Mouse (Mus musculus) MEL (cell line): ENCODE measurements around the gene Entpd7. TPM values are rescaled to one million over a fixed set of nuclear protein-coding genes. Genes with fewer than 3 reads are reported as not detected.

Source experiments
- DNase-seq: peaks from one replicate; pipeline ENCODE4 v3.0.0; 2011; ENCODE audit warnings: low read depth, low spot score
- H3K27ac ChIP-seq: 2 replicates; pipeline ENCODE4 v1.5.1; 2012; ENCODE audit warnings: low read depth, mild to moderate bottlenecking, control low read depth, low read length, moderate library complexity; ENCODE audit not compliant: control insufficient read depth
- H3K27me3 ChIP-seq, 2 experiments: fragments of 150-350 bp in 1 of 2; sonication (generic) in 1 of 2; 2 replicates each; pipeline ENCODE4 v1.6.1; 2012; ENCODE audit warnings: low read length in 2 of 2, mild to moderate bottlenecking in 2 of 2, improper control_type of control experiment in 1 of 2, moderate library complexity in 1 of 2; ENCODE audit not compliant: insufficient read depth in 2 of 2, control insufficient read depth in 1 of 2
- H3K36me3 ChIP-seq, 2 experiments: 2 replicates each; pipeline ENCODE4 v1.6.1; 2012 to 2014; ENCODE audit warnings: low read length in 2 of 2, improper control_type of control experiment in 1 of 2, inconsistent platforms in 1 of 2, mild to moderate bottlenecking in 1 of 2; ENCODE audit not compliant: insufficient read depth in 2 of 2, control insufficient read depth in 1 of 2
- H3K4me1 ChIP-seq, 2 experiments: fragments of 150-350 bp in 1 of 2; sonication (generic) in 1 of 2; 2 replicates each; pipeline ENCODE4 v1.6.1; 2012; ENCODE audit warnings: low read length in 2 of 2, improper control_type of control experiment in 1 of 2, mild to moderate bottlenecking in 1 of 2; ENCODE audit not compliant: insufficient read depth in 2 of 2, control insufficient read depth in 1 of 2
- H3K4me3 ChIP-seq, 2 experiments: fragments of 150-350 bp in 1 of 2; sonication (generic) in 1 of 2; 2 replicates each; pipeline ENCODE4 v1.5.1; 2012; ENCODE audit warnings: low read depth in 2 of 2, low read length in 2 of 2, mild to moderate bottlenecking in 2 of 2, moderate library complexity in 2 of 2, control low read depth in 1 of 2, improper control_type of control experiment in 1 of 2; ENCODE audit not compliant: control insufficient read depth in 1 of 2, insufficient read depth in 1 of 2
- H3K79me2 ChIP-seq: 2 replicates; pipeline ENCODE4 v1.6.1; 2012; ENCODE audit warnings: mild to moderate bottlenecking, low read length, moderate library complexity; ENCODE audit not compliant: control insufficient read depth, poor library complexity, insufficient read depth
- H3K9ac ChIP-seq: 2 replicates; pipeline ENCODE4 v1.6.1; 2012; ENCODE audit warnings: low read depth, mild to moderate bottlenecking, control low read depth, low read length, moderate library complexity; ENCODE audit not compliant: control insufficient read depth, poor library complexity, severe bottlenecking
- H3K9me3 ChIP-seq: fragments of 150-350 bp; sonication (generic); replicated peaks from 2 replicates; pipeline ENCODE4 v1.6.1; 2012; ENCODE audit warnings: mild to moderate bottlenecking, low read length, improper control_type of control experiment, moderate library complexity; ENCODE audit not compliant: insufficient read depth
- CHD1 ChIP-seq: IDR thresholded peaks from 2 replicates; pipeline ENCODE4 v1.6.1; 2012; ENCODE audit warnings: low read depth, mild to moderate bottlenecking, inconsistent platforms, low read length, improper control_type of control experiment
- CTCF ChIP-seq, 3 experiments: IDR thresholded peaks in 2 of 3; conservative IDR thresholded peaks in 1 of 3; 2 replicates each; pipeline ENCODE4 v1.5.1; 2011 to 2012; ENCODE audit warnings: low read length in 3 of 3, low read depth in 2 of 3, mild to moderate bottlenecking in 2 of 3, improper control_type of control experiment in 1 of 3, inconsistent platforms in 1 of 3, mixed read lengths in 1 of 3, moderate library complexity in 1 of 3; ENCODE audit not compliant: control insufficient read depth in 1 of 3, insufficient read depth in 1 of 3, poor library complexity in 1 of 3, severe bottlenecking in 1 of 3
- ELF1 ChIP-seq: IDR thresholded peaks from 2 replicates; pipeline ENCODE4 v1.6.1; 2014; ENCODE audit warnings: low read depth, mild to moderate bottlenecking, inconsistent platforms, low read length, improper control_type of control experiment, moderate library complexity
- EP300 ChIP-seq, 2 experiments: IDR thresholded peaks; 2 replicates each; pipeline ENCODE4 v1.6.1; 2011; ENCODE audit warnings: improper control_type of control experiment in 2 of 2, low read length in 2 of 2, low read depth in 1 of 2, mild to moderate bottlenecking in 1 of 2
- ETS1 ChIP-seq: IDR thresholded peaks from 2 replicates; pipeline ENCODE4 v1.6.1; 2012; ENCODE audit warnings: low read depth, mild to moderate bottlenecking, inconsistent platforms, low read length, improper control_type of control experiment, moderate library complexity
- GABPA ChIP-seq: IDR thresholded peaks from 2 replicates; pipeline ENCODE4 v1.6.1; 2012; ENCODE audit warnings: low read depth, mild to moderate bottlenecking, inconsistent platforms, low read length, improper control_type of control experiment, moderate library complexity
- GATA1 ChIP-seq: IDR thresholded peaks from 2 replicates; pipeline ENCODE4 v1.6.1; 2011; ENCODE audit warnings: low read depth, low read length, improper control_type of control experiment
- HCFC1 ChIP-seq: IDR thresholded peaks from 2 replicates; pipeline ENCODE4 v1.6.1; 2012; ENCODE audit warnings: low read depth, mild to moderate bottlenecking, inconsistent platforms, low read length, improper control_type of control experiment, moderate library complexity
- KAT2A ChIP-seq: conservative IDR thresholded peaks from 2 replicates; pipeline ENCODE4 v1.6.1; 2012; ENCODE audit warnings: low read depth, low read length, improper control_type of control experiment, inconsistent platforms
- MAZ ChIP-seq: IDR thresholded peaks from 2 replicates; pipeline ENCODE4 v1.6.1; 2012; ENCODE audit warnings: low read depth, mild to moderate bottlenecking, inconsistent platforms, low read length, improper control_type of control experiment
- MEF2A ChIP-seq: IDR thresholded peaks from 2 replicates; pipeline ENCODE4 v1.6.1; 2014; ENCODE audit warnings: low read depth, mild to moderate bottlenecking, inconsistent platforms, low read length, improper control_type of control experiment; ENCODE audit not compliant: poor library complexity, insufficient replicate concordance, severe bottlenecking; ENCODE audit errors: extremely low read depth
- MXI1 ChIP-seq: IDR thresholded peaks from 2 replicates; pipeline ENCODE4 v1.6.1; 2011; ENCODE audit warnings: mild to moderate bottlenecking, low read depth, low read length, improper control_type of control experiment
- NELFE ChIP-seq: IDR thresholded peaks from 2 replicates; pipeline ENCODE4 v1.6.1; 2011; ENCODE audit warnings: low read depth, low read length, improper control_type of control experiment
- POLR2A ChIP-seq, 2 experiments: IDR thresholded peaks; 2 replicates each; pipeline ENCODE4 v1.6.1; 2011 to 2012; ENCODE audit warnings: low read length in 2 of 2, mild to moderate bottlenecking in 2 of 2, control low read depth in 1 of 2, improper control_type of control experiment in 1 of 2, low read depth in 1 of 2, moderate library complexity in 1 of 2; ENCODE audit not compliant: control insufficient read depth in 1 of 2, insufficient read depth in 1 of 2, poor library complexity in 1 of 2
- POLR2AphosphoS2 ChIP-seq: IDR thresholded peaks from 2 replicates; pipeline ENCODE4 v1.6.1; 2011; ENCODE audit warnings: low read length, improper control_type of control experiment
- POLR2AphosphoS5 ChIP-seq: IDR thresholded peaks from 2 replicates; pipeline ENCODE4 v1.6.1; 2012; ENCODE audit warnings: low read depth, borderline replicate concordance, mild to moderate bottlenecking, inconsistent platforms, low read length, moderate library complexity, mixed read lengths
- RAD21 ChIP-seq: IDR thresholded peaks from 2 replicates; pipeline ENCODE4 v1.6.1; 2011; ENCODE audit warnings: mild to moderate bottlenecking, low read depth, low read length, improper control_type of control experiment
- RCOR1 ChIP-seq: IDR thresholded peaks from 2 replicates; pipeline ENCODE4 v1.6.1; 2012; ENCODE audit warnings: low read depth, mild to moderate bottlenecking, inconsistent platforms, low read length, improper control_type of control experiment
- SIN3A ChIP-seq: IDR thresholded peaks from 2 replicates; pipeline ENCODE4 v1.6.1; 2012; ENCODE audit warnings: low read length, improper control_type of control experiment, inconsistent platforms
- TAL1 ChIP-seq: IDR thresholded peaks from 2 replicates; pipeline ENCODE4 v1.6.1; 2012; ENCODE audit warnings: mild to moderate bottlenecking, inconsistent platforms, low read length, moderate library complexity, mixed read lengths
- TBP ChIP-seq: IDR thresholded peaks from 2 replicates; pipeline ENCODE4 v1.8.0; 2011; ENCODE audit warnings: low read depth, low read length, improper control_type of control experiment
- TCF12 ChIP-seq: IDR thresholded peaks from 2 replicates; pipeline ENCODE4 v1.6.1; 2014; ENCODE audit warnings: low read depth, mild to moderate bottlenecking, inconsistent platforms, low read length, improper control_type of control experiment, moderate library complexity
- UBTF ChIP-seq: IDR thresholded peaks from 2 replicates; pipeline ENCODE4 v1.6.1; 2012; ENCODE audit warnings: low read depth, mild to moderate bottlenecking, inconsistent platforms, low read length, improper control_type of control experiment, moderate library complexity, borderline replicate concordance; ENCODE audit not compliant: insufficient read depth
- ZC3H11A ChIP-seq: IDR thresholded peaks from 2 replicates; pipeline ENCODE4 v1.6.1; 2012; ENCODE audit warnings: low read depth, mild to moderate bottlenecking, inconsistent platforms, low read length, improper control_type of control experiment
- ZKSCAN1 ChIP-seq: IDR thresholded peaks from 2 replicates; pipeline ENCODE4 v1.6.1; 2012; ENCODE audit warnings: low read depth, mild to moderate bottlenecking, inconsistent platforms, low read length, improper control_type of control experiment, moderate library complexity
- ZMIZ1 ChIP-seq: IDR thresholded peaks from 2 replicates; pipeline ENCODE4 v1.6.1; 2012; ENCODE audit warnings: low read depth, mild to moderate bottlenecking, inconsistent platforms, low read length, improper control_type of control experiment, moderate library complexity
- polyA plus RNA-seq, 2 experiments: library from polyadenylated mRNA; stranded (reverse) in 1 of 2; unstranded in 1 of 2; fragments of >175 nt in 1 of 2; fragments of >200 nt in 1 of 2; gene quantifications; 2 replicates each; pipeline versions ENCODE4 v1.2.1 to v1.2.4; 2012; ENCODE audit warnings: low replicate concordance in 2 of 2, low read depth in 1 of 2; ENCODE audit not compliant: insufficient read length in 2 of 2, insufficient read depth in 1 of 2, missing spikeins in 1 of 2
- total RNA-seq: library from RNA; depleted of rRNA; stranded (reverse); fragments of 300-350 nt; gene quantifications from 2 replicates; pipeline ENCODE4 v1.2.3, GENCODE M21; 2012

The Entpd7 gene
- total and polyA plus RNA-seq, 3 experiments: 4.2 to 7.7 TPM; not detected in 1

GRCm38 (mm10) chr19:43641833-43642232, 47.6 kb upstream of the Entpd7 start:
- H3K27me3 ChIP-seq: peaks cover 0 to 3% of the 10 kb centered on the region in 2 experiments; a peak in 2 of 4 replicates
- no peaks in the 10 kb centered on the region for H3K79me2 ChIP-seq
- no peak overlapping the region for H3K4me3 ChIP-seq
- H3K27ac ChIP-seq: no peak overlapping the region
- no peaks in the 10 kb centered on the region for H3K4me1 ChIP-seq
- no peak for DNase-seq
- no peaks in the 10 kb centered on the region for H3K9me3 ChIP-seq
- H3K36me3 ChIP-seq: no peaks in the 10 kb centered on the region
- H3K9ac ChIP-seq: no peak overlapping the region
- TF ChIP-seq ZMIZ1 (no peak), MXI1 (no peak), MAZ (no peak), POLR2AphosphoS5 (no peak), TAL1 (no peak), ETS1 (no peak), HCFC1 (no peak), TBP (no peak), MEF2A (no peak), GABPA (no peak), ZC3H11A (no peak), SIN3A (no peak), POLR2A (IDR thresholded peaks at IDR 0.05; ENCODE audit: control insufficient read depth in 1 of 2, insufficient read depth in 1 of 2, low read depth in 1 of 2, low read length in 2 of 2, poor library complexity in 1 of 2) (no peak), NELFE (no peak)

DNA sequence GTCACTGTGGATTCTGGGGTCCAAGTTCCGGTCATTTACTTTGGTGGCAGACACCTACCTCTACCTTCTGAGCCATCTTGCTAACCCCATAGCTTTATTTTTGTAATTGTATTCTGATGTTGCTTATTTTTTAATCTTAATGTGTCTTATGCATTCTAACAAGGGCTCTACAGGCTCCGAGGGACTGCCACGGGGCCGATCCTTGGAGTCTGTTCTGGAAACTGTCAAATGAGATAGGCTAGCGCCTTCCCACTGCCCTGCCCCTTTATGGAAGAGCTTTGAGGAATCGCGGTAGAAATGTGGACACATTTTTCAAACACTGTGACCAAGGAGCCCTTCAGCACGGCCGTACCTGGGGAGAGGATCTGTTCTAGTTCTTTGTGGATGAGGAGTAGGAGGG, 46.6 kb upstream of the Entpd7 start:
- no peaks in the 10 kb centered on the region for H3K9me3 ChIP-seq
- no peak for DNase-seq
- H3K27ac ChIP-seq: no peak overlapping the region
- no peak for TF ChIP-seq CHD1
- no peak for TF ChIP-seq GATA1
- TF ChIP-seq TCF12: no peak
- TF ChIP-seq ZC3H11A: no peak
- no peak for TF ChIP-seq HCFC1
- TF ChIP-seq POLR2AphosphoS5: no peak
- TF ChIP-seq EP300 (IDR thresholded peaks at IDR 0.05; ENCODE audit: low read depth in 1 of 2, low read length in 2 of 2): no peak
- no peak for TF ChIP-seq KAT2A
- TF ChIP-seq RAD21: no peak
- no peak for TF ChIP-seq GABPA
- TF ChIP-seq POLR2AphosphoS2: no peak
- no peak for TF ChIP-seq CTCF (IDR thresholded peaks at IDR 0.05 in 2 of 3, conservative IDR thresholded peaks at IDR 0.05 in 1 of 3; ENCODE audit: control insufficient read depth in 1 of 3, insufficient read depth in 1 of 3, low read depth in 2 of 3, low read length in 3 of 3, poor library complexity in 1 of 3, severe bottlenecking in 1 of 3)
- no peak for TF ChIP-seq RCOR1
- TF ChIP-seq ZMIZ1: no peak
- no peak for TF ChIP-seq ELF1
- no peak for TF ChIP-seq ZKSCAN1
- no peak for TF ChIP-seq NELFE
- TF ChIP-seq MAZ: no peak
- TF ChIP-seq UBTF: no peak
- no peak overlapping the region for H3K4me3 ChIP-seq
- no peaks in the 10 kb centered on the region for H3K36me3 ChIP-seq
- H3K27me3 ChIP-seq: peaks cover 0 to 3% of the 10 kb centered on the region in 2 experiments; a peak in 2 of 4 replicates
- H3K4me1 ChIP-seq: no peaks in the 10 kb centered on the region
- no peak overlapping the region for H3K9ac ChIP-seq
- H3K79me2 ChIP-seq: no peaks in the 10 kb centered on the region
